Mouse (Mus musculus): ENCODE results near the gene Spns2.

Gene Spns2

GRCm38 (mm10) chr11:72500139-72500538, 10.4 kb upstream of the Spns2 start:
- DNase-seq (ENCODE audit: low spot score), result no peak

GRCm38 (mm10) chr11:72497367-72497766, 7.7 kb upstream of the Spns2 start:
- DNase-seq (ENCODE audit: low spot score), result no peak

DNA sequence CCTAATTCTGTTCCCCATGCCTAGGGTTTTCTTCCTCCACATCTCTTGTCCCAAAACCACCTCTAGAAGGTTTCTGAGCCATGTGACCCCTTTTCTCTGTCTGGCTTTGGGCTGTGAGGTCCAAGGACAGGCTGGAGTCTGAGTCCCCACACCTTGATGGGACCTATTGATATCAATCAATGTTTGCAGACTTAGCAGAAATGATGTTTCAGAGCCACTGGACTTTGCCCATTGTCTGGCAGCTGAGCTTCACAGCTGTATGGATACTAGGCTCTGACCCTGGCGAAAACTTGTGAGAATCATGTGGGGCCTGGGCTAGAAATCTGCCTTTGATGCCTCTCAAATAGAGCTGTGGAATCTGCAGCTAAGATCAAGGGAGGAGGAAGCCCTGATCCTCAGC, 7.1 kb upstream of the Spns2 start:
- no peak for DNase-seq (ENCODE audit: low spot score)

DNA sequence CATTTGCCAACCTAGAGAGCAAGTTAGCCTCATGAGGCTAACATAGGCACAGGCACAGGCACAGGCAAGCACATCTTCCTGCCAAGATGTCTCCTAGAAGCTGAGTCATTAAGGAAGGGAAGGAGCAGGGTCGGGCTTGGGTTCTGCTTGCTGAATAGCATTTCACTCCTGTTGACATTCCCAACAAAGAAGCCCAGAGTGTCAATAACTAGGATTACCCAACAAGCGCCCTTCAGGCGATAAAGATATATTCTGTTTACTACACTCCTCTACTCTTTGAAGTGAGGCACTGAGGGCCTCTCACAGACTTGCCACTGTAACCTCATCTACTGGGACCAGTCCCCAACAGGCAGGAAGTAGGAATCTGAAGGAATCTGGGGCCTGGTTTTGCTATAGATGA, 6.4 kb upstream of the Spns2 start:
- DNase-seq (ENCODE audit: low spot score), result no peak

GRCm38 (mm10) chr11:72494046-72494988, 4.6 kb upstream of the Spns2 start:
- no peak for DNase-seq (ENCODE audit: low spot score)

DNA sequence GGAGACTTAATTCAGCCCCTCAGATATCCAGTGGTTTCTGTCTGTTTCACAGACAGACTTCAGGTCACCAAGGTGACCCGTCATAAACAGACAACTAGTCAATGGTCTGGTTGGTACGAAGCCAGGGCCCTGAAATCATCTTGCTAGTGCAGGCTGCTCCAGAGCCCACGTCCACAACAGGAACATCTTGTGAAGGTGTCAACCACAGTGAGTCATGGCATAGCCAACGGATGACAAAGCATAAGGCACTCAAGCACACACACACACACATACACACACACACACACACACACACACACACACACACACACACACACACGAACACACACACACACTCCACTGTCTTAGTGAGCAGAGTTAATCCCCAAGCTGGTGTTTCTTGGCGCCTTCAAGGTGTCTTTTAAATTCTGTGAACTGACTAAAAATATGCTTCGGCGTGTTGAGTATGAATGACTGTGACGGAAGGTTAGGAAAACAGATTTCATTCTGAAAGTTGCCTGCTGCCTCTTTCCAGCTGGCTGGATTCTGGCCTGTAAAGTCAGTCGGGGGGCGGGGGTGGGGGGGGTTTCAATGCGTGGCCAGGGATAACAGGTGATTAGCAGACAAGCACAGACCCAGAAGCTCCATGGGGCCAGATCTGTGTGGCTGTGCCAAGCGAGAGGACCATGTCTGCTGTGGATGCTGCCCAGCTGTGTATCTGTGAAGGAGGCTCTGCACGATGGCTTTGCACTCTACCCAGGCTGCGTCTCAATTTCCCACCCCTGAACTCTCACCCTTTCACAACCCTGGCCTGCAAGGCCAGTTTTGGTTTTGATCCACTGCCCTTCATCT, 1.6 kb upstream of the Spns2 start:
- DNase-seq (ENCODE audit: low spot score), result no peak

DNA sequence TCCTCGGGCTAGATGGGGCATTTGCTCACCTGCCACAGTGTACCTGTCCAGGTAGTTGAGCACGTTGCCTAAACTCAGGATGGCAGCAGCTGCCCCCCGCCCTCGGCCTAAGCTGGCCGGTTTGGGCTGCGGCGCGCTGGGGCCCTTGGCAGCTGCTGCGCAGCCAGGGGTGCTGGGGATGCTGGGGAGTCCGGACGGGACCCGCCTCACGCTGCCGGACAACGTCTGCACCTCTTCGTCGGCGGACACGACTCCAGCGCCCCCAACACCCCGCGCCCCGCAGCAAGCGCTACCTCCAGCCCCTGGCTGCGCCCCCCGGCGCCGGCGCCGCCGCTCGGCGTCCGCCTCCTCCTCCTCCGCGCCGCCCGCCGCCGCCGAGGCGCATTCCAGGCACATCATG, 307 bp downstream of the Spns2 start:
- DNase-seq (ENCODE audit: low spot score), result no peak

GRCm38 (mm10) chr11:72488753-72489271, 892 bp downstream of the Spns2 start:
- no peak for DNase-seq (ENCODE audit: low spot score)

DNA sequence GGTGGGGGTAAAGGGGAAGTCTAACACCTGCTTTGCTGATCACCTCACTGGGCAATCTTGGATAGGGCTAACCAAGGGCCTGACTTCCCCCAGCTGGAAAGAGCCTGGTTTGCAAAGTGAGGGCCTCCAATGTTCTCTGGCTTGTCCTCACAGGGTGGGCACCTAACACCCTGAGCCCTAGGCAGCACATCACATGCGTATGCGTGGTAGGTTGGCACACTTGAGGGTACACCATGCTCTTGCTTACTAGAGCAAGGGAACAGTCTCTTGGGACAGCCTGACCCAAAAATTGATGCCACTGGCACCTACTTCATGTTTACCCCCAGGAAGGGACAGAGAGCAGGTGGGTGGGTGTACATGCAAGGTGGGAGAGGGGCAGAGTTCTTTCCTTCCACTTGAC, 2.0 kb downstream of the Spns2 start:
- DNase-seq (ENCODE audit: low spot score), result no peak

DNA sequence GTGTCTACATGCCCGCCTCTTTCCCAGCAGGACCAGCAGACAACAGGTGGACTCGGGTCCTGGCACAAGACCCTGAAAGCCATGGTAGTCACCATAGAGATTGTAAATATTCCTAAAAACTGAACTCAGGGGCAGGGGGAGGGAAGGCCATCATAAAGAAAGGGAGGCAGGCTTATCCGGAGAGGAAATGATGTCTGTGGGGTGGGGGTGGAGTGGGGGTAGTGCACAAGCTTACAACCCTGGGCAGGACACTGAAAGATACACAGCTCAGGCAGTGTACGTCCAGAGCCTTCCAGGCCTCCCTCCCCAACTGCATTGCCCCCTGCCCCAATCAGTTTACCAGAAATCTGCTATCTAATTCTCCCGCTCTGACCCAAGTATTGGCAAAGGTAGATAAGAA, 2.5 kb downstream of the Spns2 start:
- DNase-seq (ENCODE audit: low spot score), result no peak

DNA sequence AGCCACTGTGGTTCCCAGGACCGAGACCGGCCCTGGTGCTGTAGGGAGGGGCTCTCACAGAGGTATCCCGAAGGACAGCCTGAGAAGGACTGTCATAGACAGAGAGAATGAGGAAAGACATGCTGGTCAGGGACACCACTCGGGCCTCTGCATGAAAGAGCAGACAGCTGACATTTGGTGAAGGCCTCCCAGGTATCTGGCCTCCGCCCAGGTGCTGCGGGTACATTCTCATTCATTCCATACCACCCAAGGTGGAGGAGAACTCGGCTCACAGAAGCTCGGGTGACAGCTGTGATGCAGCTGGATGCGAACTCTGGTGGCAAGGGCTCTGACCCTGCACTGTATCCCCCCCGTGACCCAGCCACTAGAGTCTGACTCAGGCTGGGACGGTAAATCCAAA, 3.7 kb downstream of the Spns2 start:
- DNase-seq (ENCODE audit: low spot score), result no peak

GRCm38 (mm10) chr11:72485157-72485556, 4.5 kb downstream of the Spns2 start:
- no peak for DNase-seq (ENCODE audit: low spot score)

DNA sequence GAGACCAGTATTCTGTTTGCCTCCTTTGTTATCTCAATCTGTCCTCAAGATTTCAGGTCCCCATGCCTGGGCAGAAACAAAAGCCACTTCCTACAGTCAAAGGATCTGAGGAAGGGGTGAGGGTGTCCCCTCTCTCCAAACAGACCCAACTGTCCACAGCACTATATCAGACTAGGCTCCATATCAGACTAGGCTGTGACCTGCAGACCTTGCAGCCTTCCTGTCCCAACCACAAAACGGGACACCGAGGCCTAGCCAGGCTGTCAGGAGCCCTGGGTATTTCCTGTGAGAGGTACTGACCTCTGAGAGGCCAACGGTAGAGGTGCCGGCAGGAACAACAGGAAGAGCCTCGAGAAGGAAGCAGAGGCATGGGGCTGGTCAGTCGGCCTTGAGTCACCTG, 5.2 kb downstream of the Spns2 start:
- no peak for DNase-seq (ENCODE audit: low spot score)

GRCm38 (mm10) chr11:72481952-72482351, 7.8 kb downstream of the Spns2 start:
- peak; percentile 34 for DNase-seq (ENCODE audit: low spot score)

- no peak for DNase-seq (ENCODE audit: low spot score)
These were observed 8.4 kb downstream of the Spns2 start for GRCm38 (mm10) chr11:72481313-72481712.

DNA sequence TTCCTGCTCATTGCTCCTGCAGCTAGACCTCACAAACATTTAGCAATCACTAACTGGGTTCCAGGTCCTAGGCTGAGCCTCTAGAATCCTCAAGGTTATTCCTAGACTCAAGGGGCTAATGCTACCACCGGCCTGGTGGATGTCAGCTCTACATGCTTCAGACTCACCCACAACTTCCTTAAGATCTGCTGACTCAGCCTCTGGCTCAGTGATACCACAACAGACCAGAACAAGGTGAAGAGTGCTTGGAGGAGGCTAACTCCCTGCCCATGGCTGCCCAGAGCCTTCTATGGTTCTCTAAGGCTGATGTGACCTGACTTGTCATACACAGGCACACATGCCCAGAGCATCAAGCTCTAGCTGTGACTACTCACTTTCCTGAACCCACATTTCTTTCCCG, 10.2 kb downstream of the Spns2 start:
- no peak for DNase-seq (ENCODE audit: low spot score)

- DNase-seq (ENCODE audit: low spot score), result no peak
These were observed 11.5 kb downstream of the Spns2 start for GRCm38 (mm10) chr11:72478228-72478627.

DNA sequence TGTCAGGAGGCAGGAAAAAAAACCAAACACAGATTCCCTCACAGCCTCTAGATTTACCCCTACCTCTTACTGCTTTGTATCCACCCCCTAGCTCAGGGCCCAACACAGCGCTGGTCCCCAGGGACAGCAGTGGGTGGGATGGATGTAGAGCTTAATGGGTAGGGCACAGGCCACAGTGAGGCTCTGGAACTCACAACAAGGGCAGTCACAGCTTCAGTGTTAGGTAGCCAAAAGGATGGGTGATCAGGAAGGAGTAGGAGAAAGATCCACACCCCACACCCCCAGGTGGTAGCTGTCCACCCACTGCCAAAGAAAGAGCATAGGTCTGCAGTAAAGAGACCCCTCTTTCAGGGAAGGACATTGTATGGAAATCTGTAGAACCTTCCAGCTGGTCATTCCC, 12.1 kb downstream of the Spns2 start:
- DNase-seq (ENCODE audit: low spot score), result no peak

DNA sequence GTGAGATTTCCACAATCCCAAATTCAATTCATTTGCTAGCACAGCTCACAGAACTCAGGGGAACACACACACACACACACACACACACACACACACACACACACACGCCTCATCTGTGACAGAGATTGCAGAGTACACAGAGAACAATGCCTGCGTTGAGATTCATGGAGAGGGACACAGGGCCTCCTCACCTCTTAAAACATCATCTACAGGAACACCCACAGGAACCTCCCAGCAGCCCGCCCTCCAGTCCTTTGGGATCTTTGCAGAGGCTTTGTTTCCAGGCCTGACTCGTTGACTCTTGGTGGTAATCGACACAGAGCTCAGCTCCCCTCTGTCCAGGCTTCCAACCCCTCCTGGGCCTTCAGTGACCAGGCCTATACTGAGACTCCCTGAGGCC, 12.5 kb downstream of the Spns2 start:
- DNase-seq (ENCODE audit: low spot score), result no peak

GRCm38 (mm10) chr11:72476074-72476625, 13.6 kb downstream of the Spns2 start:
- DNase-seq (ENCODE audit: low spot score), result no peak

DNA sequence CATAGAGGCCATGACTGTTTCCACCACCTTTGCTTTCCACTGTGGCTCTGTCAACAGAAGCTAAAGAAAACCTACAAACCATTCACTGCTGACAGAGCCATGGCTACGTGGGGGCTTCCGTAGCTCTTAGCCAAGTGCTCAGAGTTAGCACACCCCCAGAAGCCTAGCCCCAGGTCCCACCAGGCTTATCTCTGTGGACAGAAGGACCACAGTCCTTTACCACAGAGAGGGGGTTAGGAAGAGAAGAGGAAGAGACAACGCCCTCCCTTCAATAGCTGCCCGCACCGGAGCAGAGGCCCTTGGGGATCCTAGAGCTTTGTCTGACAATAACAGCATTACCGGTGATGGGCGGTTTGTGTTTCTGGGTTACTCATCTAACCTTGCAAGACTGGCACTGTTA, 14.3 kb downstream of the Spns2 start:
- DNase-seq (ENCODE audit: low spot score), result no peak

GRCm38 (mm10) chr11:72474926-72475325, 14.8 kb downstream of the Spns2 start:
- DNase-seq (ENCODE audit: low spot score), result no peak

- DNase-seq (ENCODE audit: low spot score), result no peak
These were observed 16.2 kb downstream of the Spns2 start for GRCm38 (mm10) chr11:72473540-72473939.
